Mouse (Mus musculus) erythroblast, embryonic 14.5 days (primary cell): ENCODE measurements around the gene Tssc4.

Source experiments
- GATA1 ChIP-seq: IDR thresholded peaks from 2 replicates; pipeline ENCODE4 v1.6.1; 2012; ENCODE audit warnings: low read length, inconsistent platforms, mixed read lengths
- TAL1 ChIP-seq: IDR thresholded peaks from 3 replicates; pipeline ENCODE4 v1.6.1; 2012; ENCODE audit warnings: low read length, inconsistent platforms, mixed read lengths

DNA sequence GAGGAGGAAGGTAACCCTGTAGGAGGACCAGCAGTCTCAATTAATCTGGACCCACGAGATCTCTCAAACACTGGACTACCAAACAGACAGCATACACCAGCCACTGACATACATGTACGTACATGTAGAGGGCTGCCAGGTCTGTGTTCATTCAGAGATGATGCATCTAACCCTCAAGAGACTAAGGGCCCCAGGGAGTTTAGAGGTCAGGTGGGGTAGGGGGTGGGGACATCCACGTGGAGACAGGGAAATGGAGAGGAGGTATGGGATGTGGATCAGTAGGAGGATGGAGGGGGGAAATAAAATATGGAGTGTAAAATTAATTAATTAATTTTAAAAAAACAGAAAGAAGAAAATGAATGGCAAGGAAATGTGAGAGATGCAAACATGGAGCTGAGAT is 32.3 kb upstream of the Tssc4 start:
- TF ChIP-seq GATA1 (no peak), TAL1 (no peak)
